Mouse (Mus musculus) forebrain, embryonic 14.5 days (tissue): ENCODE results near the gene Hormad1. TPM values are rescaled to one million over a fixed set of nuclear protein-coding genes. Genes with fewer than 3 reads are reported as not detected.
A peak's percentile ranks its signal among the peaks of the same experiment; 100 is the strongest.
"Not testable (repeated sequence)": the region's sequence is repeated elsewhere in the genome, so short reads cannot be mapped to it uniquely, and the experiment has no call there.

ENCODE experiments used
- ATAC-seq: fragments of 200-750 bp; cut with Nextera tagmentation; 2 replicates; pipeline ENCODE4 v1.8.0; 2017; ENCODE audit warnings: mild to moderate bottlenecking, moderate library complexity
- DNase-seq: peaks from one replicate; pipeline ENCODE4 v3.0.0-alpha.2; 2015; ENCODE audit warnings: low spot score
- H3K27ac ChIP-seq: fragments of 300-500 bp; sonication (generic); 2 replicates; pipeline ENCODE4 v1.5.1; 2014; ENCODE audit warnings: low read depth, mild to moderate bottlenecking, control low read depth, low read length, moderate library complexity
- H3K27me3 ChIP-seq: fragments of 300-500 bp; sonication (generic); replicated peaks from 2 replicates; pipeline ENCODE4 v1.6.1; 2014; ENCODE audit warnings: low read length, control low read depth, mixed read lengths; ENCODE audit not compliant: control insufficient read depth, insufficient read depth
- H3K36me3 ChIP-seq: fragments of 300-500 bp; sonication (generic); 2 replicates; pipeline ENCODE4 v1.6.1; 2014; ENCODE audit warnings: low read length, control low read depth; ENCODE audit not compliant: control insufficient read depth, insufficient read depth
- H3K4me1 ChIP-seq: fragments of 300-500 bp; sonication (generic); 2 replicates; pipeline ENCODE4 v1.6.1; 2014; ENCODE audit warnings: antibody characterized with exemption, low read length, control low read depth; ENCODE audit not compliant: control insufficient read depth, insufficient read depth
- H3K4me2 ChIP-seq: fragments of 300-500 bp; sonication (generic); 2 replicates; pipeline ENCODE4 v1.6.1; 2014; ENCODE audit warnings: mild to moderate bottlenecking, control low read depth, low read length
- H3K4me3 ChIP-seq: fragments of 300-500 bp; sonication (generic); 2 replicates; pipeline ENCODE4 v1.5.1; 2014; ENCODE audit warnings: low read depth, low read length, control low read depth
- H3K9ac ChIP-seq: fragments of 300-500 bp; sonication (generic); 2 replicates; pipeline ENCODE4 v1.6.1; 2014; ENCODE audit warnings: mild to moderate bottlenecking, low read length, control low read depth, moderate library complexity
- H3K9me3 ChIP-seq: fragments of 300-500 bp; sonication (generic); replicated peaks from 2 replicates; pipeline ENCODE4 v1.6.1; 2016; ENCODE audit warnings: low read length, control low read depth, mixed read lengths; ENCODE audit not compliant: control insufficient read depth
- WGBS: fragments of 180-500 bp; shearing (Covaris S2); extraction: QIAGEN DNeasy Blood & Tissue Kit; methylation state at CpG from one replicate; pipeline ENCODE4 v1.1.7; 2014; 5-methylcytosine and 5-hydroxymethylcytosine counted together
- polyA plus RNA-seq: library from polyadenylated mRNA; unstranded; fragments of >200 nt; fragmentation: Nextera tagmentation; extraction: Ambion mirVana; gene quantifications from 2 replicates; pipeline ENCODE4 v1.2.1, GENCODE M21; 2014

Hormad1 gene
- polyA plus RNA-seq, 1 experiment from 2014 or later: not detected

- Histone ChIP-seq H3K9me3 (no peaks in the 10 kb centered on the region), H3K9ac (no peak overlapping the region), H3K36me3 (peaks cover 35% of the 10 kb centered on the region), H3K4me1 (peaks cover 7% of the 10 kb centered on the region), H3K27ac (no peak overlapping the region), H3K4me3 (no peak overlapping the region), H3K27me3 (no peaks in the 10 kb centered on the region), H3K4me2 (no peak overlapping the region)
- ATAC-seq (no peak), DNase-seq (no peak)
- 39% methylated on average over 2 of the region's 2 CpGs for WGBS
Measured at GRCm38 (mm10) chr3:95623551-95623950, 64.1 kb downstream of the Hormad1 start.

GRCm38 (mm10) chr3:95623991-95624515 is 64.6 kb downstream of the Hormad1 start:
- Histone ChIP-seq H3K27ac (peak overlapping the region; percentile 54; the same call in 1 of the 2 replicates), H3K4me3 (peak overlapping the region; percentile 60), H3K36me3 (peaks cover 37% of the 10 kb centered on the region), H3K9ac (peak overlapping the region; percentile 56), H3K4me2 (peak overlapping the region; percentile 55)
- ATAC-seq, H3K9me3 ChIP-seq, H3K27me3 ChIP-seq, H3K4me1 ChIP-seq, DNase-seq: not testable (repeated sequence)
- 67% methylated on average over 5 of the region's 5 CpGs for WGBS

- Histone ChIP-seq H3K9me3 (no peaks in the 10 kb centered on the region), H3K4me1 (peaks cover 7% of the 10 kb centered on the region), H3K4me3 (peak within 1 kb of the TSS; percentile 60), H3K27ac (peak within 1 kb of the TSS; percentile 92), H3K9ac (peak within 1 kb of the TSS; percentile 70), H3K36me3 (peaks cover 41% of the 10 kb centered on the region), H3K27me3 (no peaks in the 10 kb centered on the region), H3K4me2 (peak within 1 kb of the TSS; percentile 85)
- DNase-seq: peak; percentile 100
- peak; percentile 98 for ATAC-seq
- under 1% methylated on average over 44 of the region's 44 CpGs for WGBS
Measured at GRCm38 (mm10) chr3:95624628-95625503, 65.4 kb downstream of the Hormad1 start, which contains the start of gene Ensa. TSS of gene Ensa (plus strand) at chr3:95624993.

GRCm38 (mm10) chr3:95627763-95628162 is 68.3 kb downstream of the Hormad1 start:
- Histone ChIP-seq H3K9me3 (no peaks in the 10 kb centered on the region), H3K4me2 (no peak overlapping the region), H3K36me3 (peaks cover 60% of the 10 kb centered on the region), H3K27ac (no peak overlapping the region), H3K27me3 (no peaks in the 10 kb centered on the region), H3K9ac (no peak overlapping the region; the same call in 1 of the 2 replicates), H3K4me1 (peaks cover 7% of the 10 kb centered on the region), H3K4me3 (no peak overlapping the region)
- DNase-seq (no peak), ATAC-seq (no peak)
- 91% methylated on average over 5 of the region's 5 CpGs for WGBS

GRCm38 (mm10) chr3:95629755-95630154 is 70.3 kb downstream of the Hormad1 start:
- DNase-seq (peak; percentile 43), ATAC-seq (no peak)
- Histone ChIP-seq H3K4me2 (no peak overlapping the region), H3K36me3 (peaks cover 79% of the 10 kb centered on the region), H3K4me3 (no peak overlapping the region), H3K27me3 (no peaks in the 10 kb centered on the region), H3K4me1 (peaks cover 7% of the 10 kb centered on the region), H3K9me3 (no peaks in the 10 kb centered on the region), H3K27ac (no peak overlapping the region), H3K9ac (no peak overlapping the region)
- WGBS: 83% methylated on average over 4 of the region's 4 CpGs

GRCm38 (mm10) chr3:95630856-95631255 is 71.4 kb downstream of the Hormad1 start:
- ATAC-seq: no peak
- no peak overlapping the region for H3K4me3 ChIP-seq
- no peak overlapping the region for H3K27ac ChIP-seq
- peaks cover 90% of the 10 kb centered on the region for H3K36me3 ChIP-seq
- no peak for DNase-seq
- no peak overlapping the region for H3K4me2 ChIP-seq
- H3K27me3 ChIP-seq: no peaks in the 10 kb centered on the region
- H3K9ac ChIP-seq: no peak overlapping the region
- H3K4me1 ChIP-seq: peaks cover 5% of the 10 kb centered on the region
- 89% methylated on average over 3 of the region's 3 CpGs for WGBS
- H3K9me3 ChIP-seq: no peaks in the 10 kb centered on the region

- ATAC-seq: no peak
- H3K4me1 ChIP-seq: peaks cover under 1% of the 10 kb centered on the region
- H3K27me3 ChIP-seq: no peaks in the 10 kb centered on the region
- no peaks in the 10 kb centered on the region for H3K9me3 ChIP-seq
- peaks cover 94% of the 10 kb centered on the region for H3K36me3 ChIP-seq
- no peak for DNase-seq
- no peak overlapping the region for H3K4me2 ChIP-seq
- WGBS: 86% methylated on average over 6 of the region's 6 CpGs
- H3K27ac ChIP-seq: no peak overlapping the region
- no peak overlapping the region for H3K9ac ChIP-seq
- no peak overlapping the region for H3K4me3 ChIP-seq
Measured at GRCm38 (mm10) chr3:95631304-95631703, 71.8 kb downstream of the Hormad1 start.

- H3K4me2 ChIP-seq: no peak overlapping the region
- no peak overlapping the region for H3K9ac ChIP-seq
- H3K4me1 ChIP-seq: no peaks in the 10 kb centered on the region
- H3K36me3 ChIP-seq: peaks cover 95% of the 10 kb centered on the region
- no peak overlapping the region for H3K4me3 ChIP-seq
- peak; percentile 46 for DNase-seq
- no peaks in the 10 kb centered on the region for H3K27me3 ChIP-seq
- ATAC-seq: no peak
- H3K27ac ChIP-seq: no peak overlapping the region
- 75% methylated on average over 12 of the region's 12 CpGs for WGBS
- H3K9me3 ChIP-seq: no peaks in the 10 kb centered on the region
Measured at GRCm38 (mm10) chr3:95632648-95633588, 73.4 kb downstream of the Hormad1 start.
